Mouse (Mus musculus): ENCODE results near the gene Dcakd. TPM values are rescaled to one million over a fixed set of nuclear protein-coding genes. Genes with fewer than 3 reads are reported as not detected.

The Dcakd gene
- polyA plus RNA-seq, 1 experiment from 2014 or later: 135 TPM

GRCm38 (mm10) chr11:103007001-103007340 lies 21.2 kb downstream of the Dcakd start:
- Histone ChIP-seq H3K9me3 (replicated peaks; ENCODE audit: control insufficient read depth, low read length) (no peaks in the 10 kb centered on the region), H3K36me3 (ENCODE audit: control insufficient read depth, insufficient read depth, low read length) (no peaks in the 10 kb centered on the region), H3K9ac (ENCODE audit: low read depth, low read length) (no peak overlapping the region), H3K4me1 (ENCODE audit: control insufficient read depth, insufficient read depth, low read length) (peaks cover 22% of the 10 kb centered on the region), H3K27me3 (ENCODE audit: control insufficient read depth, insufficient read depth, low read length) (no peaks in the 10 kb centered on the region), H3K4me3 (ENCODE audit: low read depth, low read length) (no peak overlapping the region), H3K27ac (ENCODE audit: low read depth, low read length) (no peak overlapping the region), H3K4me2 (no peak overlapping the region)
- 85% methylated on average over 6 of the region's 6 CpGs for WGBS (ENCODE audit: insufficient replicate concordance)
- ATAC-seq (replicated peaks; ENCODE audit: insufficient number of reproducible peaks, low FRiP score, low TSS enrichment): no peak

- no peak overlapping the region for H3K9ac ChIP-seq (ENCODE audit: low read depth, low read length)
- no peak overlapping the region for H3K27ac ChIP-seq (ENCODE audit: low read depth, low read length)
- no peak overlapping the region for H3K4me3 ChIP-seq (ENCODE audit: low read depth, low read length)
- no peaks in the 10 kb centered on the region for H3K36me3 ChIP-seq (ENCODE audit: control insufficient read depth, insufficient read depth, low read length)
- no peak overlapping the region for H3K4me2 ChIP-seq
- WGBS (ENCODE audit: insufficient replicate concordance): 87% methylated on average over 7 of the region's 7 CpGs
- peaks cover 22% of the 10 kb centered on the region for H3K4me1 ChIP-seq (ENCODE audit: control insufficient read depth, insufficient read depth, low read length)
- ATAC-seq (replicated peaks; ENCODE audit: insufficient number of reproducible peaks, low FRiP score, low TSS enrichment): no peak
- H3K9me3 ChIP-seq (replicated peaks; ENCODE audit: control insufficient read depth, low read length): no peaks in the 10 kb centered on the region
- no peaks in the 10 kb centered on the region for H3K27me3 ChIP-seq (ENCODE audit: control insufficient read depth, insufficient read depth, low read length)
Measured at GRCm38 (mm10) chr11:103006286-103007000, 21.7 kb downstream of the Dcakd start.

- Histone ChIP-seq H3K36me3 (ENCODE audit: control insufficient read depth, insufficient read depth, low read length) (no peaks in the 10 kb centered on the region), H3K4me1 (ENCODE audit: control insufficient read depth, insufficient read depth, low read length) (peaks cover 23% of the 10 kb centered on the region), H3K9ac (ENCODE audit: low read depth, low read length) (no peak overlapping the region), H3K27ac (ENCODE audit: low read depth, low read length) (no peak overlapping the region), H3K9me3 (replicated peaks; ENCODE audit: control insufficient read depth, low read length) (no peaks in the 10 kb centered on the region), H3K4me3 (ENCODE audit: low read depth, low read length) (no peak overlapping the region), H3K27me3 (ENCODE audit: control insufficient read depth, insufficient read depth, low read length) (no peaks in the 10 kb centered on the region), H3K4me2 (no peak overlapping the region)
- ATAC-seq (replicated peaks; ENCODE audit: insufficient number of reproducible peaks, low FRiP score, low TSS enrichment): no peak
- WGBS (ENCODE audit: insufficient replicate concordance): 79% methylated on average over 11 of the region's 11 CpGs
Measured at GRCm38 (mm10) chr11:103005254-103005981, 22.7 kb downstream of the Dcakd start.

- Histone ChIP-seq H3K4me3 (ENCODE audit: low read depth, low read length) (no peak overlapping the region), H3K36me3 (ENCODE audit: control insufficient read depth, insufficient read depth, low read length) (no peaks in the 10 kb centered on the region), H3K9me3 (replicated peaks; ENCODE audit: control insufficient read depth, low read length) (no peaks in the 10 kb centered on the region), H3K27ac (ENCODE audit: low read depth, low read length) (no peak overlapping the region), H3K4me1 (ENCODE audit: control insufficient read depth, insufficient read depth, low read length) (peaks cover 25% of the 10 kb centered on the region), H3K27me3 (ENCODE audit: control insufficient read depth, insufficient read depth, low read length) (no peaks in the 10 kb centered on the region), H3K9ac (ENCODE audit: low read depth, low read length) (no peak overlapping the region), H3K4me2 (no peak overlapping the region)
- WGBS (ENCODE audit: insufficient replicate concordance): 75% methylated on average over 1 of the region's 1 CpGs
- ATAC-seq (replicated peaks; ENCODE audit: insufficient number of reproducible peaks, low FRiP score, low TSS enrichment): no peak
Measured at GRCm38 (mm10) chr11:103004852-103005251, 23.3 kb downstream of the Dcakd start.

- WGBS (ENCODE audit: insufficient replicate concordance): 60% methylated on average over 5 of the region's 5 CpGs
- no peak overlapping the region for H3K4me3 ChIP-seq (ENCODE audit: low read depth, low read length)
- ATAC-seq (replicated peaks; ENCODE audit: insufficient number of reproducible peaks, low FRiP score, low TSS enrichment): no peak
- no peak overlapping the region for H3K27ac ChIP-seq (ENCODE audit: low read depth, low read length)
- no peak overlapping the region for H3K9ac ChIP-seq (ENCODE audit: low read depth, low read length)
- H3K4me1 ChIP-seq (ENCODE audit: control insufficient read depth, insufficient read depth, low read length): peaks cover 38% of the 10 kb centered on the region
- no peaks in the 10 kb centered on the region for H3K9me3 ChIP-seq (replicated peaks; ENCODE audit: control insufficient read depth, low read length)
- H3K36me3 ChIP-seq (ENCODE audit: control insufficient read depth, insufficient read depth, low read length): 0 out of 2 replicates have a peak, but pooled peaks cover 4% of the 10 kb centered on the region
- H3K4me2 ChIP-seq: no peak overlapping the region
- no peaks in the 10 kb centered on the region for H3K27me3 ChIP-seq (ENCODE audit: control insufficient read depth, insufficient read depth, low read length)
Measured at GRCm38 (mm10) chr11:103003210-103003609, 24.9 kb downstream of the Dcakd start.

- 67% methylated on average over 5 of the region's 5 CpGs for WGBS (ENCODE audit: insufficient replicate concordance)
- Histone ChIP-seq H3K4me1 (ENCODE audit: control insufficient read depth, insufficient read depth, low read length) (peaks cover 40% of the 10 kb centered on the region), H3K27ac (ENCODE audit: low read depth, low read length) (no peak overlapping the region), H3K9me3 (replicated peaks; ENCODE audit: control insufficient read depth, low read length) (no peaks in the 10 kb centered on the region), H3K9ac (ENCODE audit: low read depth, low read length) (no peak overlapping the region), H3K4me3 (ENCODE audit: low read depth, low read length) (no peak overlapping the region), H3K27me3 (ENCODE audit: control insufficient read depth, insufficient read depth, low read length) (no peaks in the 10 kb centered on the region), H3K36me3 (ENCODE audit: control insufficient read depth, insufficient read depth, low read length) (peaks cover 12% of the 10 kb centered on the region), H3K4me2 (no peak overlapping the region)
- no peak for ATAC-seq (replicated peaks; ENCODE audit: insufficient number of reproducible peaks, low FRiP score, low TSS enrichment)
Measured at GRCm38 (mm10) chr11:103001063-103001462, 27.1 kb downstream of the Dcakd start.

- Histone ChIP-seq H3K9ac (ENCODE audit: low read depth, low read length) (no peak overlapping the region), H3K36me3 (ENCODE audit: control insufficient read depth, insufficient read depth, low read length) (peaks cover 19% of the 10 kb centered on the region), H3K27me3 (ENCODE audit: control insufficient read depth, insufficient read depth, low read length) (no peaks in the 10 kb centered on the region), H3K4me2 (no peak overlapping the region), H3K4me3 (ENCODE audit: low read depth, low read length) (no peak overlapping the region), H3K27ac (ENCODE audit: low read depth, low read length) (no peak overlapping the region), H3K9me3 (replicated peaks; ENCODE audit: control insufficient read depth, low read length) (no peaks in the 10 kb centered on the region), H3K4me1 (ENCODE audit: control insufficient read depth, insufficient read depth, low read length) (peaks cover 40% of the 10 kb centered on the region)
- ATAC-seq (replicated peaks; ENCODE audit: insufficient number of reproducible peaks, low FRiP score, low TSS enrichment): no peak
- whole genome bisulfite sequencing (ENCODE audit: insufficient replicate concordance): 88% methylated on average over 16 of the region's 16 CpGs
Measured at GRCm38 (mm10) chr11:103000111-103000510, 28.0 kb downstream of the Dcakd start.

GRCm38 (mm10) chr11:102999317-102999970 lies 28.7 kb downstream of the Dcakd start:
- 70% methylated on average over 14 of the region's 14 CpGs for WGBS (ENCODE audit: insufficient replicate concordance)
- H3K9me3 ChIP-seq (replicated peaks; ENCODE audit: control insufficient read depth, low read length): no peaks in the 10 kb centered on the region
- peaks cover 40% of the 10 kb centered on the region for H3K4me1 ChIP-seq (ENCODE audit: control insufficient read depth, insufficient read depth, low read length)
- H3K4me3 ChIP-seq (ENCODE audit: low read depth, low read length): no peak overlapping the region
- no peak overlapping the region for H3K9ac ChIP-seq (ENCODE audit: low read depth, low read length)
- H3K27me3 ChIP-seq (ENCODE audit: control insufficient read depth, insufficient read depth, low read length): no peaks in the 10 kb centered on the region
- no peak for ATAC-seq (replicated peaks; ENCODE audit: insufficient number of reproducible peaks, low FRiP score, low TSS enrichment)
- peaks cover 25% of the 10 kb centered on the region for H3K36me3 ChIP-seq (ENCODE audit: control insufficient read depth, insufficient read depth, low read length)
- no peak overlapping the region; the same call in 1 of the 2 replicates for H3K4me2 ChIP-seq
- peak overlapping the region; percentile 84 for H3K27ac ChIP-seq (ENCODE audit: low read depth, low read length)

All from heart, embryonic 11.5 days (tissue).